Mouse (Mus musculus): ENCODE measurements around the gene Alyref.

- TF ChIP-seq USF1 (IDR thresholded peaks at IDR 0.05; ENCODE audit: low read depth, low read length): peak; percentile 52; the same call in 1 of the 2 replicates
- peak; percentile 80 for TF ChIP-seq SIN3A (IDR thresholded peaks at IDR 0.05; ENCODE audit: low read length)
- no peak; the same call in 1 of the 2 replicates for TF ChIP-seq CHD2 (IDR thresholded peaks at IDR 0.05; ENCODE audit: low read length)
- peak; percentile 58; the same call in 1 of the 2 replicates for TF ChIP-seq POLR2AphosphoS2 (IDR thresholded peaks at IDR 0.05; ENCODE audit: low read length)
- TF ChIP-seq ZC3H11A (IDR thresholded peaks at IDR 0.05; ENCODE audit: low read depth, low read length): no peak
- no peak for TF ChIP-seq UBTF (IDR thresholded peaks at IDR 0.05; ENCODE audit: borderline replicate concordance, insufficient read depth, low read depth, low read length)
- TF ChIP-seq EP300 (IDR thresholded peaks at IDR 0.05; ENCODE audit: low read depth in 1 of 2, low read length in 2 of 2): no peak
- no peak for TF ChIP-seq ZKSCAN1 (IDR thresholded peaks at IDR 0.05; ENCODE audit: low read depth, low read length)
Measured at GRCm38 (mm10) chr11:120643601-120643987, 45.4 kb upstream of the Alyref start, which contains the start of gene Pycr1.

Data from MEL (cell line).